Mouse (Mus musculus): ENCODE measurements at regions not wholly inside any gene's neighbourhood (a gene's known extent, or its start where the extent isn't known, plus 50 kb on each side); places are given as distances from the start of the nearest gene placed in this dataset.
A peak's percentile ranks its signal among the peaks of the same experiment; 100 is the strongest.
"Not testable (repeated sequence)": the region's sequence is repeated elsewhere in the genome, so short reads cannot be mapped to it uniquely, and the experiment has no call there.

DNA sequence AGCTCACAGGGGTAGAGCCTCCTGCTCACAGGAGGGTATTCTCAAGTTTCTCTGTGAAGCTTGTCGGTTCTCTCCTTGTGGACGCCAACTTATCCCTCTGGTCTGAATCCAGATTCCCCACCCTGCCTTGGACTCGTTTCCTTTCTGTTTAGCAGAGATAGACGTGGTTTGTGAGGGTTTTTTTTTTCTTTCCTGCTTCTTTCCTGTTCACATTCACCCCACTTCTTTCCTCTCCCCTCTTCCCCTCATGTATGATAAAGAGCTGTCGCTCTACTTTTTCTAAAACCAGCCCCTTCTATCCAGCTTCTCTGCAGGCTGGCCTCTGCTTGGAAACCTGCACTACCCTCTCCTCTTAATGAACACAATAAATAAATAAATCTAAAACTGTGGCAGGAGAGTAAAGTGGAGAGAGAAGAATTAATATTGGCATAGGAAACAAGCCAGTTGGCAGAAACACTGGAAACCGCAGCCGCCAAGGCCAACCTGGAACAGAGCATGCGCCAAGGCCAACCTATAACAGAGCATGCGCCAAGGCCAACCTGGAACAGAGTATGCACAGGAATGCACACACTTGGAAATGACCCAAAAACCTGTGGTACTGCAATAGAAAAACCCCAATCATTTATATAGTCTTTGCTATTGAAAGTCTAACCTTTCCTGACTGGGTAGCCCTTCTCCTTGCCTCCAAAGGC lies 126.2 kb upstream of the Arid1b start:
- DNase-seq (ENCODE audit: inconsistent age in 2 of 2, low spot score in 1 of 2): peak; percentile 90 to 96

DNA sequence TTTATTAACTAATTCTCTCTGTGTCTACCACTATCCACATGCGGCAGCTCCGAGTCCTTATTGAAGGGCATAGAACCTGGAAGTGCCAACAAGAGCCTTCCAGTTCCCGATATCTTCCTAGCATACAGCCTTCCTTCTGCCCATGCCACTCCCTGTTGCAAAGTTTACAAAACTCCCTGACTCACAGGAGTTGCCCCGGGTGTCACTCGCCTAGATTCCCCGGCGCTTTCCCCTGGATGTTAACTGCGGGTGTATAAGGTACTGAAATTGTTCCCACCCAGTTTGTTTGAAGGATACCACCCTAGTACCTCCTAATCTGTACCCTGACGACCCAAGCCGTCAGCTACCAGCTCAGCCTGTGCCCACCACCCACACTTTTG lies 125.7 kb upstream of the Arid1b start:
- no peak for DNase-seq (ENCODE audit: inconsistent age in 2 of 2, low spot score in 1 of 2)

GRCm38 (mm10) chr17:4868861-4869260 lies 125.3 kb upstream of the Arid1b start:
- peak; percentile 75 to 90 for DNase-seq (ENCODE audit: inconsistent age in 2 of 2, low spot score in 1 of 2)

- DNase-seq (ENCODE audit: inconsistent age in 2 of 2, low spot score in 1 of 2): peak; percentile 19 to 70
Observed at GRCm38 (mm10) chr17:4871267-4871666, 122.9 kb upstream of the Arid1b start.

DNA sequence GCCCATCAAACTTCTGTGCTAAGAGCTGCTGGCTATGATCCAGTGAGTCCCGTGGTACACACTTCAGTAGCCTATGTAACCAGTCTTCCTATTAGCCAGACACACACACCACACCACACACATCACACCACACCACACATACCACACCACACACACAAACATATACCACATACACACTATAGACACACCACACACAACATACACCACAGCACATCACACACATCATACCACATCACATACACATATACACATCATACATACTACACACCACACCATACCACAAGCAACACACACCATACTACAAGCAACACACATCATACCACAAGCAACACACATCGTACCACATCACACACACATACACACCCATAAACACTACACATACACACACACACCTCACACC lies 119.7 kb upstream of the Arid1b start:
- DNase-seq (ENCODE audit: inconsistent age in 2 of 2, low spot score in 1 of 2): no peak

- no peak for DNase-seq (ENCODE audit: inconsistent age in 2 of 2, low spot score in 1 of 2)
Observed at GRCm38 (mm10) chr17:4875086-4876046, 118.8 kb upstream of the Arid1b start.

DNA sequence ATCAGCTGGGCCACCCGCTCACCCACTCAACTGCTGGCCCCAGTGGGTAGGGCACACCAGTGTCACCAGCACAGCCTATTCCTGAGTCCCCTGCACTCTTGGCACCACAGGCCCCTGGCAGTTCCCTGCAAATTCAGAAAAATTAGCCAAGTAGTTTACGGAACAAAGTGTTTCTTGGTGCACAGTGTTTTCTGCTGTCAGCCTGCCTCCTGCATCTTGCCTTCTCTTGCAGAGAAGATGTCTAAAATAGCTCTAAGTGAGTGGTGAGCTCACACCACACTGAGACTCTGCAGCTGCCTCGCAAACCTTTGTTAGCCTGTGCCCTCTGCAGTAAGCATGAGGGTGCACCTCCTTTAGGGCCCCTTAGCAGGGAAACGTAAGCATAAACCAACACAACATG lies 117.7 kb upstream of the Arid1b start:
- DNase-seq (ENCODE audit: inconsistent age in 2 of 2, low spot score in 1 of 2): no peak

DNA sequence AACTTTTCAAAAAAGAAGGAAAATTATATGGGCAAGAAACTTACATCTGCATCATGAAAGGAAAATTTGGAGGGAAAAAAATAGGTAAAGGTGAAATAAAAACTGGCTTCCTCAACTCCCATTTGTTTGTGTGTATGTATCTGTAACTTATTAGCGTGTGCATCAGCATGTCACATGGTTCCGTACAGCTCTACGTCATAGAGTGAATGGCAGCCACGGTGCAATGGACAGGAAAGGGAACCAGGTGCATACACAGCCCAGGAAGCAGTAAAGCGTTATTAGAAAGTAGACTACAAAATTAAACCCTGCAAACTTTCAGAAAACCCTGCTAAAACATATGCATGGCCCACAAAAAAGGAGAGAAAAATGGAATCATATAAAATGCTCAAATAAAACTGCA lies 112.7 kb upstream of the Arid1b start:
- no peak for DNase-seq (ENCODE audit: inconsistent age in 2 of 2, low spot score in 1 of 2)

DNA sequence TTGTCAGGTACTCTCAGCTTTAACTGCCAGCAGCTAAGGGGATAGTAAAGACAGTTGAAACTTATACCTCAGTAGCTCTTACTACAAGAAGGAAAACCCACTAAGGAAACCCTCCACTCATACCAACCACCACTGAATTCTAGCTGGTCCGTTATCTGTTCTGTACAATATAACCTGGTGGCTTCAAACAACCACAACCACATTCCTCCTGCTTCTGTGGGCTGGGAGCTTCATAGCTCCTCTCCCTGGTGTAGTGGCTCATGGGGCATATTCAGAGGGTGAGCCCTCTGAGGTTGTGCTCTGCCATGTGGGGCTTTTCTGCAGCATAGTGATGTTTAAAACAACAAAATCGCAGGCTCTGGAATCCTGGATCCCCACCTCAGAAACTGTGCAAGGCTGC lies 110.0 kb upstream of the Arid1b start:
- no peak for DNase-seq (ENCODE audit: inconsistent age in 2 of 2, low spot score in 1 of 2)

- DNase-seq (ENCODE audit: inconsistent age in 2 of 2, low spot score in 1 of 2): no peak
Observed at GRCm38 (mm10) chr17:4884761-4885160, 109.4 kb upstream of the Arid1b start.

- DNase-seq (ENCODE audit: inconsistent age in 2 of 2, low spot score in 1 of 2): not testable (repeated sequence)
Observed at GRCm38 (mm10) chr17:4887331-4887730, 106.8 kb upstream of the Arid1b start.

DNA sequence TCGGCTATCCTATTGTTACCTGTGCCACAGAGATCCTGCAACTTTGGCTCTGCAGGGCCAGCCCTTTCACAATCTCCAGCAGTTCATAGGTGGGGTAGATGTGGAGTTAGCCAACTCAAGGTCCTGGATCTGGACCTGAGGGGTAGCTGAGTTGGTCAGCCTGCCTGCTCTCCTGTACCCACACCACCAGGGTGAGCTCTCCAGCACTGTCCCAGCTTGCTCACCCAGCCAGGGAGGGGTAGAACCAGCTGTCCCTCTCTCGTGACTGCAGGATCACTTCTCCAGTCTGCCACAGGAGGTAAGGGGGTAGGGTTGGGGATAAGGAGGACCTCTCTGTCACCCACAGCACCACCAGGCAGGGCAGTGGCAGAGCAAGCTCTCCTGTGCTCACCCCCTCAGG lies 104.6 kb upstream of the Arid1b start:
- peak in 1 of 2 experiments; percentile 32 for DNase-seq (ENCODE audit: inconsistent age in 2 of 2, low spot score in 1 of 2)

DNA sequence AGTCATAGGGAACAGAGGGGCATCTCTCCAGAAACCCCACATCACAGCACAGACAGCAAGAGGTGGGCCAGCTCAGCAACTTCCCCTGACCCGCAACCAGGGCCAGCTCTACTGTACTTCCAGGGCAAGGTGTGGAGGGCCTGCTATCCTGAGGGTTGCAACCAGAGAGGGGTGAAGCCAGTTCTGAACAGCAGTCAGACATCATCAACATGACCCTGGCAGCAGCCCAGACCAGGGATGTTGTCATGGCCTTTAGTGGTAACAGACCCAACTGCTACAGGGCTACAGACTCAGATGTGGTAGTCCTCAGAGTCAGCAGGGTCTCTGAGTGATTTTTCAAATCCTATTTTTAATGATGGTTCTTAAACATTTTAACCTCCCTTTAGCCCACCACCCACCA lies 104.0 kb upstream of the Arid1b start:
- no peak for DNase-seq (ENCODE audit: inconsistent age in 2 of 2, low spot score in 1 of 2)

GRCm38 (mm10) chr17:4891576-4891975 lies 102.6 kb upstream of the Arid1b start:
- no peak for DNase-seq (ENCODE audit: inconsistent age in 2 of 2, low spot score in 1 of 2)

DNA sequence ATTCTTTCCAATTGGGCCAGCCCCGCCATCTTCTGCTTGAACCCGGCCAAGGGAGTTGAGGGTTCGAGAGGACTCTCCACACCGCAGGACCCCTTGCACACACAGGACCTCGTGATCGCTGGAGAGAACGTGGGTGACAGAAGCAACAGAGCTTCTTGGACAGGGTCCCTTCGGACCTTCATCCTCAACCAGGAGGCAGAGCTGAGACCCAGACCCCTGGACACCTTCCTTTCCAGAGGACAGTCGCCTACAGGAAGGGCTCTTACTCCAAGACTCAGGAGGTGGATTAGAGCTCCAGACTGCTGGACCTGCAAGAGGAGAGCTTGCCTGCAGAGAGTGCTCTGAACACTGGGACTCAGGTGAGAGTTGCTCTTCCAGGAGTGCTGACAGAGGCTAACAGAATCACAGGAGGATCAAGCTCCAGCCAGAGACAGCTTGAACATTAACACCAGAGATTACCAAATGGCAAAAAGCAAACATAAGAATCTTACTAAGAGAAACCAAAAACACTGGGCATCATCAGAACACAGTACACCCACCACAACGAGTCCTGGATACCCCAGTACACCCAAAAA lies 99.3 kb upstream of the Arid1b start:
- DNase-seq (ENCODE audit: inconsistent age in 2 of 2, low spot score in 1 of 2): not testable (repeated sequence)

DNA sequence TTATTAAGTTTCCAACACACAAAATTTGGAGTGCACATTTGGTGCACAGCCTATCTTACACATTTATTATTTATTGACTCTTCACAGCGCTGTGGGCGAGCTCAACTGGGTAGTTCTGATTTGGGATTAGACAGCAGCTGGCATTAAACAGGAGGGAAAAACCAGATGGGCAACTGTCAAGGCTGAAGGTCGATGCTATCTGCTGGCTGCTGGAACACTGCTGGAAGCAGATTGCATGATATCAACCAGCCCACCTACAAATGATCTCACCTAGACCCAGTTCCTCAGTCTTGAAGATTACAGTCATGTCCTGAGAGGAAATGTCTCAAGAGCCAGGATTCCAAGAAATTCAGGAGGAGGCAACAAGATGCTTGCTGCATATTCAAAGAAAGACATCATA lies 91.0 kb upstream of the Arid1b start:
- no peak for DNase-seq (ENCODE audit: inconsistent age in 2 of 2, low spot score in 1 of 2)

DNA sequence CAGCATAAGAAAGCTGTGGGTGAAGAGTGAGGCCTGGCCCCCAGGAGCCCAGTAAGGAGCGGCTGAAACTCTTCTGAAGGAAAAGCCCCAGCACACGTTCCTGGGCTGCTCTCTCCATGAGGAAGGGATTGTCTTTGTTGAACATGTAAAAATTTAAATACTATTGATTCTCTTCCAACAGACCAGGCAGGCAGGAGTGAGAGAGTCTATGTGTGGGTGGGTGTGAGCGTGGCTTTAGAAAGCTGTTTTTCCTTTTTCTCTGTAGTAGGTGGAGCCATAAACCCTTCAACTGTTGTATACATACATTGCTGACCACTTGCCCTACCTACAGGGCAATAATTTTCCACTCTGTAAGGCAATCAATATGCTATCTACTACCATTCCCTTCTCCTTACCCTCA lies 87.6 kb upstream of the Arid1b start:
- peak in 1 of 2 experiments; percentile 34 for DNase-seq (ENCODE audit: inconsistent age in 2 of 2, low spot score in 1 of 2)

- peak; percentile 49 to 86 for DNase-seq (ENCODE audit: inconsistent age in 2 of 2, low spot score in 1 of 2)
Observed at GRCm38 (mm10) chr17:4907181-4907752, 86.9 kb upstream of the Arid1b start.

DNA sequence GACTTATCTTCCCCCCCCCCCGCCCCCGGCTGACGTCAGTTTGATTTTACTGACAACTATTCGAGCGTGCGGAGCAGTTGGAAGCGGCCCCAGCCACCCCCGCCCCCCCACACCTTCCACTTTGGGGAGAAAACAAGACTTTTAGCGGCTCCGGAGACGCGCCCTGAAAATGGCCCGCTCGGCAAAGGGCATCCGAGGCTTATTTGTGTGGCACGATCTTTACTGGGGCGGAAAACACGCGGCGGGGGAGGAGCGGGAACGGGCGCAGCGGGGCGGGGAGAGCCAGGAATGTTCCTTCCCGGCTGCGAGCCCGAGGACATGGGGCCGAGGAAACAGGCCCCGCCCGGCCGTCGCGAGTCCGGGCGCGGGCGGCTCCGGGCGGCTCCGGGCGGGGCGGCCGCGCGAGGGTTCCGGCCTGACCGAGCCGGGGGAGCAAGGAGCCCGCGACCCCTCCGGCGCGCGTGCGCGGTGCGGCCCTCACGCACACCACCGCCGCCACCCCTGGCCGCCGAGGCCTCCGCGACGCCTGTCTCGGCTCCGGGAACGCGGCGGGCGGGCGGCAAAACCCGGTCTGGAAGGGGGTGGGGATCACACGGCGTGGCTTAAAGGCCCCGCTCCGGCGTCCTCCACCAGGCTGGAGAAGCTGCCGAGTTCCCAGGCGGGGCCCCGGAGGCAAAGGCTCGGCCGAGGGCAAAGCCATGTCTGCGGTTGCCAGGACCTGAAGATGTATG lies 86.1 kb upstream of the Arid1b start:
- peak; percentile 97 to 98 for DNase-seq (ENCODE audit: inconsistent age in 2 of 2, low spot score in 1 of 2)

- no peak for DNase-seq (ENCODE audit: inconsistent age in 2 of 2, low spot score in 1 of 2)
Observed at GRCm38 (mm10) chr17:4908572-4908965, 85.6 kb upstream of the Arid1b start.

DNA sequence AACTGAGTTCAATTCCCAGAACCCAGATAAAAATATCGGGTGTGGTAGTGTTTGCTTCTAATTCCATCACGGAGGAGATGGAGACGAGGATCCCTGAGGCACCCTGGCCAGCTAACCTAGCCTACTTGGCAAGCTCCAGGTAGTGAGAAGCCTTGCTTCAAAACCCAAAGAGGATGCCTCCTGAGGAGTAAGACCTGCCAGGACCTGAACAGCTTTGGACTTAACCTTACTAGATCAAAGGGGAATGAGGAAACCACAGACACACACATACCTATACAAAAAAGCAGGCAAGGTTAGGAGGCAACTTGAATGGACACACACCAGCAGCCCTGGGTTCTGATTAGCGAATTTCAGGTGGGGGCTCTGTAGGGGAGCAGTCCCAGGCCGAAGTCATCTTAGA lies 84.0 kb upstream of the Arid1b start:
- DNase-seq (ENCODE audit: inconsistent age in 2 of 2, low spot score in 1 of 2): peak in 1 of 2 experiments; percentile 33
